Mouse (Mus musculus): ENCODE results near the gene Olfr215.

DNA sequence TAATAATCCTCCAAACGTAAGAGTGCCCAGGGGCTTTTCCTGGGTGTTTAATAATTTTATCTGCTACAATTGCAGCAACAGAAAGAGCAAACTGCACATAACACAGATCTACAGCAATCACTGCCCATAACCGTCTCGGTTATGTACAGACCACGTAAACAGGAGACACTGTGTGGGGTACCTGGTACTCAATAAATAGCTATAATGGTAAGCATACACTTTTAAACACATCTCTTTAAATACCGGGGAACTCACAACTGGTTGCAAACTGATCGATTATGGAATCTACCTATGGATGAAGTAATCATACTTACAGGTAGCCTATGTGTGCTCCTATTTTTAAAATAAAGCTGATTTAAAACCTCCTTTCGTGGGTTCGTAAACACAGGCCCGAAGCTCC is 44.1 kb upstream of the Olfr215 start:
- TF ChIP-seq CTCF (IDR thresholded peaks at IDR 0.05; ENCODE audit: low read depth, low read length) (no peak), GATA1 (IDR thresholded peaks at IDR 0.05; ENCODE audit: borderline replicate concordance, low read length) (no peak), TAL1 (conservative IDR thresholded peaks at IDR 0.05; ENCODE audit: low read depth, low read length) (no peak), POLR2AphosphoS5 (IDR thresholded peaks at IDR 0.05; ENCODE audit: insufficient replicate concordance, low read depth, low read length) (no peak)
